Mouse (Mus musculus): ENCODE measurements around the gene Dcst1.
A peak's percentile ranks its signal among the peaks of the same experiment; 100 is the strongest.

Gene Dcst1

GRCm38 (mm10) chr3:89336529-89336928 is 28.5 kb downstream of the Dcst1 start:
- no peak for DNase-seq (ENCODE audit: low read depth, low spot score)

- no peak for DNase-seq (ENCODE audit: low read depth, low spot score)
Observed at GRCm38 (mm10) chr3:89333053-89333452, 32.0 kb downstream of the Dcst1 start.

GRCm38 (mm10) chr3:89332476-89332875 is 32.6 kb downstream of the Dcst1 start:
- DNase-seq (ENCODE audit: low read depth, low spot score): no peak

GRCm38 (mm10) chr3:89332013-89332412 is 33.0 kb downstream of the Dcst1 start:
- DNase-seq (ENCODE audit: low read depth, low spot score): no peak

GRCm38 (mm10) chr3:89331561-89331960 is 33.5 kb downstream of the Dcst1 start:
- DNase-seq (ENCODE audit: low read depth, low spot score): no peak

GRCm38 (mm10) chr3:89330948-89331347 is 34.1 kb downstream of the Dcst1 start:
- no peak for DNase-seq (ENCODE audit: low read depth, low spot score)

GRCm38 (mm10) chr3:89330346-89330745 is 34.7 kb downstream of the Dcst1 start:
- no peak for DNase-seq (ENCODE audit: low read depth, low spot score)

GRCm38 (mm10) chr3:89328623-89329022 is 36.4 kb downstream of the Dcst1 start:
- no peak for DNase-seq (ENCODE audit: low read depth, low spot score)

GRCm38 (mm10) chr3:89327371-89327870 is 37.6 kb downstream of the Dcst1 start:
- DNase-seq (ENCODE audit: low read depth, low spot score): no peak

GRCm38 (mm10) chr3:89325882-89326281 is 39.2 kb downstream of the Dcst1 start:
- DNase-seq (ENCODE audit: low read depth, low spot score): no peak

- peak; percentile 81 for DNase-seq (ENCODE audit: low read depth, low spot score)
Observed at GRCm38 (mm10) chr3:89322514-89323165, 42.4 kb downstream of the Dcst1 start, which contains the start of gene Efna3. TSS of gene Efna3 (minus strand) at chr3:89322965.

- no peak for DNase-seq (ENCODE audit: low read depth, low spot score)
Observed at GRCm38 (mm10) chr3:89322131-89322500, 42.9 kb downstream of the Dcst1 start.

GRCm38 (mm10) chr3:89321183-89322130 is 43.6 kb downstream of the Dcst1 start:
- no peak for DNase-seq (ENCODE audit: low read depth, low spot score)

GRCm38 (mm10) chr3:89320581-89321182 is 44.4 kb downstream of the Dcst1 start:
- no peak for DNase-seq (ENCODE audit: low read depth, low spot score)

- DNase-seq (ENCODE audit: low read depth, low spot score): no peak
Observed at GRCm38 (mm10) chr3:89319591-89320350, 45.3 kb downstream of the Dcst1 start.

GRCm38 (mm10) chr3:89318971-89319590 is 46.0 kb downstream of the Dcst1 start:
- no peak for DNase-seq (ENCODE audit: low read depth, low spot score)

GRCm38 (mm10) chr3:89318316-89318715 is 46.7 kb downstream of the Dcst1 start:
- no peak for DNase-seq (ENCODE audit: low read depth, low spot score)

- no peak for DNase-seq (ENCODE audit: low read depth, low spot score)
Observed at GRCm38 (mm10) chr3:89317246-89317645, 47.8 kb downstream of the Dcst1 start.

- peak; percentile 77 for DNase-seq (ENCODE audit: low read depth, low spot score)
Observed at GRCm38 (mm10) chr3:89316833-89317232, 48.2 kb downstream of the Dcst1 start.

GRCm38 (mm10) chr3:89315930-89316831 is 48.9 kb downstream of the Dcst1 start:
- DNase-seq (ENCODE audit: low read depth, low spot score): no peak
